Mouse (Mus musculus) limb, embryonic 13.5 days (tissue): Measurements from ENCODE around the gene Ctdspl. TPM values are rescaled to one million over a fixed set of nuclear protein-coding genes. Genes with fewer than 3 reads are reported as not detected.

Experiments used
- ATAC-seq: fragments of 200-750 bp; cut with Nextera tagmentation; 2 replicates; pipeline ENCODE4 v1.8.0; 2017; ENCODE audit warnings: low read depth, moderate number of reproducible peaks, moderate TSS enrichment; ENCODE audit not compliant: low FRiP score
- H3K27ac ChIP-seq: fragments of 300-500 bp; sonication (generic); 2 replicates; pipeline ENCODE4 v1.5.1; 2015; ENCODE audit warnings: inconsistent platforms, mild to moderate bottlenecking, moderate library complexity
- H3K27me3 ChIP-seq: fragments of 300-500 bp; sonication (generic); 2 replicates; pipeline ENCODE4 v1.6.1; 2015; ENCODE audit warnings: mild to moderate bottlenecking, inconsistent platforms
- H3K36me3 ChIP-seq: fragments of 300-500 bp; sonication (generic); 2 replicates; pipeline ENCODE4 v1.6.1; 2015; ENCODE audit warnings: inconsistent platforms, mild to moderate bottlenecking, moderate library complexity
- H3K4me1 ChIP-seq: fragments of 300-500 bp; sonication (generic); 2 replicates; pipeline ENCODE4 v1.6.1; 2015; ENCODE audit warnings: inconsistent platforms
- H3K4me2 ChIP-seq: fragments of 300-500 bp; sonication (generic); replicated peaks from 2 replicates; pipeline ENCODE4 v1.6.1; 2015; ENCODE audit warnings: inconsistent platforms, mild to moderate bottlenecking, moderate library complexity
- H3K4me3 ChIP-seq: fragments of 300-500 bp; sonication (generic); 2 replicates; pipeline ENCODE4 v1.5.1; 2015; ENCODE audit warnings: moderate library complexity, mild to moderate bottlenecking, inconsistent platforms
- H3K9ac ChIP-seq: fragments of 300-500 bp; sonication (generic); 2 replicates; pipeline ENCODE4 v1.6.1; 2015; ENCODE audit warnings: mild to moderate bottlenecking, inconsistent platforms
- H3K9me3 ChIP-seq: fragments of 300-500 bp; sonication (generic); 2 replicates; pipeline ENCODE4 v1.6.1; 2016; ENCODE audit warnings: inconsistent platforms
- WGBS: fragments of 180-500 bp; shearing (Covaris S2); methylation state at CpG from one replicate; pipeline ENCODE4 v1.1.7; 2015; 5-methylcytosine and 5-hydroxymethylcytosine counted together
- polyA plus RNA-seq: library from polyadenylated mRNA; unstranded; fragments of >200 nt; fragmentation: Nextera tagmentation; extraction: Ambion mirVana; gene quantifications from 2 replicates; pipeline ENCODE4 v1.2.1, GENCODE M21; 2015

The Ctdspl gene
- polyA plus RNA-seq, 1 experiment from 2014 or later, result 24.8 TPM

- peaks cover 46% of the 10 kb centered on the region for H3K4me1 ChIP-seq
- no peak overlapping the region for H3K27ac ChIP-seq
- H3K4me3 ChIP-seq, result no peak overlapping the region
- H3K27me3 ChIP-seq, result no peaks in the 10 kb centered on the region
- ATAC-seq, result no peak
- H3K9me3 ChIP-seq, result no peaks in the 10 kb centered on the region
- peaks cover 44% of the 10 kb centered on the region for H3K36me3 ChIP-seq
- no peak overlapping the region for H3K9ac ChIP-seq
- H3K4me2 ChIP-seq, result no peak overlapping the region
- WGBS, result 61% methylated on average over 7 of the region's 7 CpGs
Observed at GRCm38 (mm10) chr9:119021731-119022130, 95.5 kb downstream of the Ctdspl start.

DNA sequence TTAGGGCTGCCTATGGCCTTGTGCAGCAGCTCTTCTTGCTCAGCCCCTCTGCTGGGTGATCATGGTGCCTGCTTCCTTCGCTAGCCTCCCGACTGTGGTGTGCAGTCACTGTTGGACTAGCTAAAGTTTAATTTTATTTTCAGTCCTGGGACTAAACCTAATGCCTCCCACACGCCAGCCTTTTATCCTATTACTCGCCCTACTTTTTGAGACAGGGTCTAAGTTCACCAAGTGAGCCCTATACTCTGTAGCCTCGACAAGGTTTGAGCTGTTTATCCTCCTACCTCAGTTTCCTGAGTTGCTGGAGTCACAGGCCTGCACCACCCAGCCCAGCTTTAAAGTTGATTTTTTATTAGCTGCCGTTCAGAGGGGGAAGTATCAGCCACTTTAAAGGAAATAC lies 99.0 kb downstream of the Ctdspl start:
- H3K4me3 ChIP-seq, result no peak overlapping the region
- peaks cover 25% of the 10 kb centered on the region for H3K4me1 ChIP-seq
- H3K27ac ChIP-seq, result peak overlapping the region; percentile 52; the same call in 1 of the 2 replicates
- no peak for ATAC-seq
- 49% methylated on average over 6 of the region's 6 CpGs for WGBS
- H3K9me3 ChIP-seq, result no peaks in the 10 kb centered on the region
- no peak overlapping the region for H3K9ac ChIP-seq
- no peak overlapping the region for H3K4me2 ChIP-seq
- H3K27me3 ChIP-seq, result no peaks in the 10 kb centered on the region
- H3K36me3 ChIP-seq, result peaks cover 51% of the 10 kb centered on the region

DNA sequence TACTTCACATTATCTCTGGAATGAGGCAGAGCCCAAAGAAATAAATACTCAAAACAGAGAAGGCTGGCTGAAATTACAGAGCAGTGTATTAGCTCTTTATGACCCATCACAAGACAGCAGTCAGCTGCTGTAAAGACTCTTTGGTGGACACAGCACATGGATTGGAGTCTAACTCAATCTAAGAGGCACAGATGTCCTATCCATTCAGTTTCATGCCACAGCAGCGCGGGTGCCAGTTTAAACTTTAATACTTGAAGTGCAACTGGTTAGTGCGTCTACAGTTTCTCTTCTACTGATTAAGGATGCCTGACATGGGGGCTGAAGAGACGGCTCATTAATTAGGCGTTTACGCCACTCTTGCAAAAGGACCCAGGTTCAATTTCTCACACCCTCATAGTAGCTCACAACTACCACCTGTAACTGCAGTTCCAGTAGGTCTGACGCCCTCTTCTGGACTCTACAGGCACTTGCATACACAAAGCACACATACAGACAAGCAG lies 99.6 kb downstream of the Ctdspl start:
- H3K27ac ChIP-seq, result no peak overlapping the region
- peaks cover 23% of the 10 kb centered on the region for H3K4me1 ChIP-seq
- H3K4me3 ChIP-seq, result no peak overlapping the region
- H3K4me2 ChIP-seq, result no peak overlapping the region
- H3K9me3 ChIP-seq, result no peaks in the 10 kb centered on the region
- WGBS, result 78% methylated on average over 7 of the region's 7 CpGs
- no peak overlapping the region for H3K9ac ChIP-seq
- H3K36me3 ChIP-seq, result peaks cover 50% of the 10 kb centered on the region
- H3K27me3 ChIP-seq, result no peaks in the 10 kb centered on the region
- no peak for ATAC-seq

DNA sequence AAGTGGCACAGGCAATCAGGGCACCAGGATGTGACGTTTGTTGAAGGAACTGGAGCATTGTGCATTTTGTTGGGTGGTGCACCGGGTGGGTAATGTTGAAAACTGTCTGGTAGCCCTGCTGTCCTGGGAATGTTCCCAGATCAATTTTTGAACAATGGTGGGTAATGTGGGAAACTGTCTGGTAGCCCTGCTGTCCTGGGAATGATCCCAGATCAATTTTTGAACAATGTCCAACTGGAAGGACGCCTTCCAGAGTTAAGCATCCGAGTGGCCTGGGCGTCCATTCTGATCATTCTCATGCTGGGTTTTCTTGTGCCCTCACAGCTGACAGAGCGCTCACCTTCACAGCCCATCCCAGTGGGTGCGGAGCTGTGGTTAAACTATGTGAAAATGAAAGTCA lies 101.1 kb downstream of the Ctdspl start:
- H3K9ac ChIP-seq, result no peak overlapping the region
- H3K4me3 ChIP-seq, result no peak overlapping the region
- no peak for ATAC-seq
- WGBS, result 92% methylated on average over 7 of the region's 7 CpGs
- H3K9me3 ChIP-seq, result no peaks in the 10 kb centered on the region
- H3K36me3 ChIP-seq, result peaks cover 45% of the 10 kb centered on the region
- no peaks in the 10 kb centered on the region for H3K27me3 ChIP-seq
- no peak overlapping the region for H3K27ac ChIP-seq
- H3K4me1 ChIP-seq, result peaks cover 37% of the 10 kb centered on the region
- no peak overlapping the region for H3K4me2 ChIP-seq

DNA sequence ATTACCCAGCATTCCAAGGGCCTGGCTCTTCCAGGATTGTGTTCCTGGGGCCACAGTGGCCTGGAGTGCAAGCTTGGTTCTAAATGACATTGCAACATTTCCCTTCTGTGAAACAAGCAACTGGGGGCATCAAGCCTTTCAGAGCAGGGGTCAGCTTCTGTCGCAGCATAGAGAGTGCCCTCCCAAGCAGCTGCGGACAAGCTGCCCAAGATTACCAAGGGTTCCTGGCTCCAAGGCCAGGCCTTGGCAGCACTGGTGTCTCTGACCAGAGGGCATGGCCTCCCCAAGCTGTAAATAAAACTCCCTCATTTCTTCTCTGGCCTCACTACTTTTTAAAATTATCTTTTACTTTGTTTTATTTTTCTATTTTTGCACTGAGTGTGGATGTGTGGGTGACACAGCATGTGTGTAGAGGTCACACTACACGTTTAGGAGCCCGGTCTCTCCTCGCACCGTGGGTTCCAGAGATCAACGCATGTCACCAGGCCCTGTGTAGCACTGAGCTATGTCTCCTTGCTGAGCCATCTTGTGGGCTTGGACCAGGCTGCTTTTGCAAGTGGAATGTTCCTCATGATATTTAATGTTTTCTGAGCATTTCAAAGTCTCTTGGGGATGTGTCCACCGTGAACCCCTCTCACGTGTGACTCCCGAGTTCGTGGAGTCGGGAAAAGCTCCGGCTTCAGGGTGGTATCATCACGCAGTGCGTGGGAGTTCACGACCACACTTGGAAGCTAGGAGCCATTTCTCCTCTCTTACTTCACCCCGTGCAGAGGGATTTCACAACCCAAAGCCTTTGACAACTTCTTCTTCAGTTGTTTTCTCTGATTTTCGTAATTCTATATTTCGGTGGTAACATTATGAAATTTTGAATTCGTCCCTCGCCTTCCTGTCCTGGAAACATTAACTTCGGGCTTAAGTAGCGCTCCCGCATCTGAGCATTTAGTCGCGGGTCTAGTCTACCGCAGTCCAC lies 102.3 kb downstream of the Ctdspl start:
- H3K36me3 ChIP-seq, result peaks cover 39% of the 10 kb centered on the region
- 95% methylated on average over 27 of the region's 27 CpGs for WGBS
- H3K27me3 ChIP-seq, result no peaks in the 10 kb centered on the region
- H3K9ac ChIP-seq, result no peak overlapping the region
- no peak overlapping the region for H3K4me2 ChIP-seq
- no peaks in the 10 kb centered on the region for H3K9me3 ChIP-seq
- peaks cover 49% of the 10 kb centered on the region for H3K4me1 ChIP-seq
- no peak overlapping the region for H3K4me3 ChIP-seq
- no peak for ATAC-seq
- no peak overlapping the region for H3K27ac ChIP-seq

DNA sequence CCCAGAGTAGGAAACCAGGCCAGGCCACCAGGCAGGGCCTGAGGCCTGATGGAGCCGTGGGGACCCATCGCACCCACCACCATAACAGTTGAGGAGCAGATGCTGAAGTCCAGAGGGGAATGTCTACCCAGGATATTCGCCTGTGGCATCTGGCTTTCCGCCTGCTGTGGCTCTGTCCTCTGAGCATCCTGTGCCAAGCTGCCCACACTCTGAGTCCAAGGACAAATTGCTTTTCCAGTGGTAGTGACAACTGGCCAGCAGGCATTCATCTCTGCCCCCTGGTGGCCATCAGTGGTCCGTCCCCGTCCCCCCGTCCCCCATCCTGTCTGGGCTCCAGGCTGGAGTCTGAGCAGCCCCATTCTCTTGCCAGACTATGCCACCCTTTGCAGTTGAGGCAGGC lies 103.3 kb downstream of the Ctdspl start:
- Histone ChIP-seq H3K4me2 (no peak overlapping the region), H3K27ac (no peak overlapping the region), H3K4me3 (no peak overlapping the region), H3K9ac (no peak overlapping the region), H3K36me3 (peaks cover 48% of the 10 kb centered on the region), H3K4me1 (peaks cover 51% of the 10 kb centered on the region), H3K9me3 (no peaks in the 10 kb centered on the region), H3K27me3 (no peaks in the 10 kb centered on the region)
- WGBS, result 59% methylated on average over 7 of the region's 7 CpGs
- ATAC-seq, result no peak

DNA sequence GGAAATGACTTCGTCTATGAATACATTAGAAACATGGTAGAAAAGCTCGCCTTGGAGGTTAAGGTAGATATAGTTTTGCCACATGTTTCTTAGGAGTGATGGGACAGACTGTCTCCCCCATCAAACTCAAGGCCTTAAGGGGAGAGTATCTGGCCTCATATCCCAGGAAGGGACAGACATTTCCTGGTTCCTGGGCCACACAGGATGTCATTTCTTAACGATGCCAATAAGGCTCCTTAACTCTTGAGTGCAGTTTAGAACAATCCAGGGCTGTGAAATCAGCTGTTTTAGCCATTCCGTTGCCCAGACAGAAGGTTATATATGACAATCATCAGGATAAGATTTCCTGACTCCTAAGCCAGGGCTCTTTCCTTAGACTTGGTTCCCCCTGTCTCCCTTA lies 104.8 kb downstream of the Ctdspl start:
- H3K27me3 ChIP-seq, result no peaks in the 10 kb centered on the region
- H3K4me3 ChIP-seq, result no peak overlapping the region
- peaks cover 50% of the 10 kb centered on the region for H3K4me1 ChIP-seq
- no peak overlapping the region for H3K4me2 ChIP-seq
- H3K9me3 ChIP-seq, result no peaks in the 10 kb centered on the region
- H3K36me3 ChIP-seq, result peaks cover 58% of the 10 kb centered on the region
- peak overlapping the region; percentile 90; the same call in 1 of the 2 replicates for H3K27ac ChIP-seq
- WGBS, result 77% methylated on average over 4 of the region's 4 CpGs
- no peak for ATAC-seq
- H3K9ac ChIP-seq, result no peak overlapping the region

DNA sequence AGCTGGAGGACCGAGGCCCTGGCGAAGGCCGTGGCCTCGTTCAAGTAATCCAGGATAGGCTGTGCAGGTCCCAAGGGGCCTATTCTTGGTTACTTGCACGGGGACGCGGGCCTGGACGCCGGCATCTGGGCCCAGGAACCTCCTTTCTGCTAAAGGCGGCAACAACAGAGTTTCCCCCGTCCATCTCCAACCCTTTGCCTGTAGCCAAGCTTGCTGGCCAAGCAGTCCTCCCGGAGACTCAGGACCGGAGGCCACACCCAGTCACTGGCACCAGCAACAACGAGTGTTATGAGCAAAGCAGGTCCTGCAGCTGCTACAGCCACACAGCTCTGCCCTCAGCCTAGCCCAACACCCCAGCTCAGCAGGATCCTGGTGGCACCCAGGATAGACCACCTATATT lies 105.5 kb downstream of the Ctdspl start:
- H3K27me3 ChIP-seq, result no peaks in the 10 kb centered on the region
- H3K9ac ChIP-seq, result peak overlapping the region; percentile 50
- H3K9me3 ChIP-seq, result no peaks in the 10 kb centered on the region
- no peak overlapping the region for H3K4me3 ChIP-seq
- H3K27ac ChIP-seq, result peak overlapping the region; percentile 90
- ATAC-seq, result 0 out of 2 replicates have a peak, but pooled peaks have one; percentile 14
- WGBS, result 55% methylated on average over 14 of the region's 14 CpGs
- H3K36me3 ChIP-seq, result peaks cover 62% of the 10 kb centered on the region
- H3K4me2 ChIP-seq, result peak overlapping the region; percentile 28
- peaks cover 58% of the 10 kb centered on the region for H3K4me1 ChIP-seq

GRCm38 (mm10) chr9:119032538-119032937 lies 106.3 kb downstream of the Ctdspl start:
- no peaks in the 10 kb centered on the region for H3K27me3 ChIP-seq
- no peaks in the 10 kb centered on the region for H3K9me3 ChIP-seq
- H3K4me3 ChIP-seq, result no peak overlapping the region
- peak; percentile 22 for ATAC-seq
- 25% methylated on average over 9 of the region's 9 CpGs for WGBS
- H3K9ac ChIP-seq, result peak overlapping the region; percentile 50
- H3K36me3 ChIP-seq, result peaks cover 55% of the 10 kb centered on the region
- H3K4me2 ChIP-seq, result peak overlapping the region; percentile 28
- H3K27ac ChIP-seq, result peak overlapping the region; percentile 90
- H3K4me1 ChIP-seq, result peaks cover 65% of the 10 kb centered on the region

GRCm38 (mm10) chr9:119033111-119033921 lies 107.1 kb downstream of the Ctdspl start:
- Histone ChIP-seq H3K9me3 (no peaks in the 10 kb centered on the region), H3K4me2 (peak overlapping the region; percentile 28; the same call in 1 of the 2 replicates), H3K4me1 (peaks cover 69% of the 10 kb centered on the region), H3K27ac (peak overlapping the region; percentile 90), H3K4me3 (no peak overlapping the region), H3K27me3 (no peaks in the 10 kb centered on the region), H3K36me3 (peaks cover 55% of the 10 kb centered on the region), H3K9ac (no peak overlapping the region)
- 68% methylated on average over 19 of the region's 19 CpGs for WGBS
- ATAC-seq, result 0 out of 2 replicates have a peak, but pooled peaks have one; percentile 9

- Histone ChIP-seq H3K4me1 (peaks cover 69% of the 10 kb centered on the region), H3K27ac (peak overlapping the region; percentile 48; the same call in 1 of the 2 replicates), H3K9ac (no peak overlapping the region), H3K4me3 (no peak overlapping the region), H3K27me3 (no peaks in the 10 kb centered on the region), H3K4me2 (no peak overlapping the region), H3K36me3 (peaks cover 57% of the 10 kb centered on the region), H3K9me3 (no peaks in the 10 kb centered on the region)
- no peak for ATAC-seq
- WGBS, result 70% methylated on average over 8 of the region's 8 CpGs
Observed at GRCm38 (mm10) chr9:119034069-119034468, 107.8 kb downstream of the Ctdspl start.
